Mouse (Mus musculus): ENCODE measurements around the gene Ints4.

DNA sequence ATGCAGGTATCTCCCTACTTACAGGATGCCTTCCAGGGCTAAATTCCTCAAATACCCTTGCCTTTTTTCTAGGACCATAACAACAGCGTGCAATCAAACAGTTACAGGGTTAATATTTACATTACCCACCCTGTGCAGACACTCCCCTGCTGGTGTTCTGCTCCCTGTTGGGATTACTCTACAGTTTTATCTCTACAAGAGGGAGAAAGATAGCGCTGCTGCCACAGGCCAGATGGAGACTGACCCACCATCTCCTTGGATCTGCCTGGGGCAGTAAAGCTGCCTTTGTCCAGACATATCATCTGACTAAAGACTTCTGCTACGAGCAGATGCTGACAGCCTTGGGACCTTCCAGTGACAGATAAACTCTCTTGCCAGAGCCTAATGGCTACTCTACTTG is 109.7 kb downstream of the Ints4 start:
- TF ChIP-seq CTCF (IDR thresholded peaks at IDR 0.05; ENCODE audit: insufficient read depth, low read length) (no peak), POLR2A (IDR thresholded peaks at IDR 0.05; ENCODE audit: borderline replicate concordance, extremely low read depth, low read depth, low read length) (no peak)

Measured in lung, adult 2 months (tissue).